Mouse (Mus musculus) stomach, postnatal 0 days (tissue): ENCODE results near the gene Dnah2.

ENCODE experiments used
- CTCF ChIP-seq: IDR thresholded peaks from 2 replicates; pipeline ENCODE4 v1.5.1; 2016; ENCODE audit warnings: antibody characterized with exemption, low read depth, mild to moderate bottlenecking, moderate library complexity
- EP300 ChIP-seq: optimal IDR thresholded peaks from 2 replicates; pipeline ENCODE3; 2016; ENCODE audit warnings: antibody characterized with exemption

- no peak for TF ChIP-seq CTCF
- TF ChIP-seq EP300 = no peak
These were observed 71.3 kb downstream of the Dnah2 start for GRCm38 (mm10) chr11:69477645-69478044.
